Mouse (Mus musculus) lung, postnatal 36 days (tissue): Measurements from ENCODE around the gene Ppp1r35.

ENCODE experiments used
- DNase-seq: peaks from one replicate; pipeline ENCODE4 v3.0.0; 2022; ENCODE audit warnings: mixed read lengths

Ppp1r35 gene

DNA sequence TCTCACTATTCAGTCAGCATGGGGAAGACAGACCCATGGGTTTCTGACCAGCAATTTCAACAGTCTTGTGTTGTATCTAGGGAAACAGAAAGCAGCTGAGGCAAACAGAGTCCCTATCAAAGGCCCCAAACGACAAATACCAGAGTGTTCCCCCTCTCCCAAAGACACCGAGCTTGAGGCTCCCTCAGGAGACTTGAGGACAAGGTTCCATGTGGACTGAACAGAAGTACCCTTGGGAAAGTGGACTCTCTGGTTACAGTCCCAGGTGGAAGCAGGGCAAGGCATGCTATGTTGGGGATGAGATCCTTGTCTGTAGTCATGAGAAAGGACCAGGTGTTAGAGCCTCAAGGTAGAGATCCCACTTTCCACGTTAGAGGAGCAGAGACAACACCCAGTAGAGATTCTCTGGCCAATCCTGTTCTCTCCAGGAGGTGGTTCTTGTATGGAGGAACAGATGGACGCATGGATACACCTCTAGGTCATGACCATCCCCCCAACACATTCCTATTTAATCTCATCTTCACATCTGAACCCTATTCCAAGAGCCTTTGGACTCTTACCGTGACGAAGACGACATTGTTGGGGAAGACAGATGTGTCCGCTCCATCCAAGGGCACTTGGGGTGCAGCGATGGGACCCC is 5.4 kb downstream of the Ppp1r35 start:
- no peak for DNase-seq

DNA sequence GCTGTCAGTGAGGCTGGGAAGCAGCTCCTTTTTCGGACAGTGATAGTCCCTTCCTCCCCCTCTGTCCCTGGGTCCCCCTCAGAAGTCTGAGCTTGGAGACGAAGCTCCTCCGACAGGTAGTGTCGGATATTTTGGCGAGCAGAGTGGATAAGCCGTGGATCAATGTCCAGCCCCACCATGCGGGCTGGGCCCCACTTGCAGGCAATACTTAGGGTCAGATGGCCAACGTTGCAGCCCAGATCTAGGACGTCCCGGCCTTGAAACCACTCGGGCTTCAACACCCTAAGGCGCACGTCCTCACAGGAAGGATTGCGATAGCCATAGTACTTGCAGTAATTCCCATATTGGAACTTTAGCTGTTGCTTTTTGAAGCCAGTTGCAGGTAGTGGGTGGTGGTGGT is 5.9 kb downstream of the Ppp1r35 start:
- DNase-seq: no peak

DNA sequence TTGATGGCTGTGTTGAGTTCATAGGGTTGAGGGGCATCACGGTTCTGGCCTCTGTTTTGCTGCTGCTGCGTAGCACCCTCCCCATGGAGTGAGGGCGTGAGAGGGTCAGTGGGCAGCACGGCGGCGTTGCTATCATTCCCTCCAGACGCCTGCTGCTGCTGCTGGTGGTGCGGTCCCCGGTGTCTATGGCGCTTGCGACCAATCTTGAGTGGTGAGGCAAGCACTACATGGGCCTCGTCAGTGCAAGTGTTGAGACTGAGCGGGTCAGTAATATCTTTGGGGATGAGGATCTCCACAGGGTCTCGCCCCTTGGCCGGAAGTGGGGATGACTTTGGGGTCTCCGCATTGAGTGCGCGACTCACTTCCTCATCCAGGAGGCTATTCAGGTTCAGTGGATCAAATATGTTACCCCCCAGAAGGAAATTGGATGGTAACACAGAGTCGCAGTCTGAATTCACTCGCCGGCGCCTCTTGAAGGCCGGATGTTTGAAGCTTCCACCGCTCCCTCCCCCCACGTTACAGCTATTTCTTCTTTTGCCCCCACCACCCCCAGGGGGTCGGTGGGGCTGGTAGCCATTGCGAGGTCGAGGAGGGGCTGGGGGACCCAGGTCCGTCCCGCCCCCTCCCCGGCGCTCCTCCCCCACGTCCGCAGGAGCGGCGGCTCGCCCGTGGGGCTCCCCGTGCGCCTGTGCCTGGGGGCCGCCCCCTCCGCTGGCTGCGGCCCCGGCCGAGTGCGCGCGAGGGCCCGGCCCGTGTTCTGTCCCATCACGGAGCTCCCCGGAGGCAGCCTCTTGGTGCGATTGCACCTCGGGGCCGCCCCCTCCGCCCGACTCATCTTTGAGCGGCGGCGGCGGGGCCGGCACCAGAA is 6.7 kb downstream of the Ppp1r35 start:
- peak; percentile 36 for DNase-seq

GRCm38 (mm10) chr5:137786109-137786942 is 7.7 kb downstream of the Ppp1r35 start:
- peak; percentile 100 for DNase-seq

- peak; percentile 94 for DNase-seq
These were observed 8.7 kb downstream of the Ppp1r35 start, which contains the start of the genes Mepce and Zcwpw1 for GRCm38 (mm10) chr5:137787151-137787928. Gene Mepce (minus strand): TSS chr5:137787655. Gene Zcwpw1 (plus strand): TSS chr5:137787798.

DNA sequence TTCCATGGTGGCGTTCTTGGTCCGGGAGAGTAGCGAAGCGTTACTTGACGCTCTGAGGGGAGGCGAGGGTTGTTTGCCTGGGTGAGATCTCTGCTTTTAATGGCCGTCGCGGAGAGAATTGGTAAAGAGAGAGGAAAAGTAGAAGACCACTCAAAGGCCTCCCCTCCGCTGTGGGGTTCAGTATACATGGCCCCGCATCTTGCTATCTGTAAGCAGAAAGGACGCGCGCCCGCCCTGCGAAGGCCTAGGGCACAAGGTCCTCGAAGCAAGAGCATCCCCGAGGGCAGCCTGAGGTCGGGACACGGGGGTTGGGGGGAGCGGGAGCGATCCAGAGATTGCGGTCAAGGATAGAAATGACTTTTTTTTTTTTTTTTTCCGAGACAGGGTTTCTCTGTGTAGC is 9.5 kb downstream of the Ppp1r35 start:
- DNase-seq: no peak

DNA sequence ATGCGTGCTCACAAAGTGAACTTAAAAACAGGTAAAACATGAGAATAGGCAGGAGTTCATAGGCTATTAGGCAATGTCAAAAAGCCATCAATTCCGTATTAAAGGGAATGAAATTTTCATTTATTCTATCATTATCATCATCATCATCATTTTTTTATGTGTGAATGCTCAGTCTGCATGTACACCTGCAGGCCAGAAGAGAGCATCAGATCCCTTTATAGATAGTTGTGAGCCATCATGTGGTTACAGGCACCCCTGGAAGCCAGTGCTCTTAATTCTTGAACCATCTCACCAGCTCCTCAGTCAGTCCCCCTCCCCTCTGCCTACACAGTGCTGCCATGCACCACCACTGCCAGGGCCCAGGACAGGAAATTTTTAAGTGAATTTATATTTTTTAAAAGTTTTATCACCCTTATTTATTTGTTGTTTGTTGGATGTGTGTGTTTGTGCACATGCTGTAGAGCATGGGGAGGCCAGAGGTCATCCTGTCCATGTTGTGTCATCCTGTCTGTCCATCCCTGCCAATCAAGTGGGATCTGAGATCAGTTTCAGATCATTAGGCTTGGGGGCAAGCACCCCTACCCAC is 10.4 kb downstream of the Ppp1r35 start:
- no peak for DNase-seq

DNA sequence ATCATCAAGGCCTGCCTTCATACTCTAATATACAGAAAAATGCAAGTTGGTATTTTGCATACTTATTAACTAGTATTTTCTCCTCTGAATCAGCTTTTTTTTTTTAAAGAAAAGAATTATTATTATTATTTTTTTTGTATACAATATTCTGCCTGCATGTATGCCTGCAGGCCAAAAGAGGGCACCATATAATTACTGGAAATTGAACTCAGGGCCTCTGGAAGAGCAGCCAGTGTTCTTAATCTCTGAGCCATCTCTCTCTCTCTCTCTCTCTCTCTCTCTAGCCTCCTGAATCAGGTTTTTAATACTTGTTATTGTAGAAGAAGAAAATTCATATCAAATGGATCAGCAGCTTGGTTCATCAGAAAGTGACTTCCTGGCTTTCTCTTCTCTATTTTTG is 12.9 kb downstream of the Ppp1r35 start:
- DNase-seq: no peak

DNA sequence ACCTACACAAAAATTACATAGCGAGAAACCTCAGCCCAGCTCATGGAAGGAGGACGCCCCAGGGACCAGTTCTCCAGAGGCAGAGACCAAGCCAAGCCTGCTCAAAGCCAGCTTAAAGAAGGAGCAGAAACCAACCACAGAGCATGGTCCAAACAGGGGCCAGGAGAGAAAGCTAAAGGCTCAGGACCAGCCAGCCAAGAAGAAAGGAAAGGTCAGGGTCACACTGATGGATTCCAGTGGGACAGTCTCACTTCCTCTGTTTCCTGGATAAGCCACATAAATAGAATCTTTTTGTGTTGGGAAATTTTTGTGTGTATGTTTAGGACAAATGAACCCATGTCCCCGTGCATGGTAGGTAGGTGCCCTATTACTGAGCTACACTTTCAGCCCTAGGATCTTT is 18.0 kb downstream of the Ppp1r35 start:
- DNase-seq: no peak

DNA sequence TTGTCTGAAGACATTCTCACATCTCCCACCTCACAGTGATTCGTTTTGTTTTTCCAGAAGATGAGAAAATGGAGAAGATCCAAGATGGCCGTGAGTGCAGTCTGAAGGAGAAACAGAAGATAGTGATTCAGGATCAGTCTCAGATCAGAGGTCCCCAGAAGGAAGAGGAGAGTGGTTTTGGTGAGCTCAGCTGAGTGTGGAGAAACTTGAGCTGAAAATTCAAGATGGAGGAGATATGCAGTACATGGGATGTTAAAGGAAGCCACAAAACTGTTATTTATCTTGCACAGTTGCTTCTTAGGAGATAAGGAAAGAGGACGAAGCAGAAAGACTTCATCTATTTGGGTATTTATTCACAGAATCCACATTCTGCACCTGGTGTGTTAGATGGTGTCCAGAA is 22.3 kb downstream of the Ppp1r35 start:
- no peak for DNase-seq

- no peak for DNase-seq
These were observed 27.5 kb downstream of the Ppp1r35 start for GRCm38 (mm10) chr5:137806158-137806557.

- no peak for DNase-seq
These were observed 29.7 kb downstream of the Ppp1r35 start for GRCm38 (mm10) chr5:137808316-137808715.

DNA sequence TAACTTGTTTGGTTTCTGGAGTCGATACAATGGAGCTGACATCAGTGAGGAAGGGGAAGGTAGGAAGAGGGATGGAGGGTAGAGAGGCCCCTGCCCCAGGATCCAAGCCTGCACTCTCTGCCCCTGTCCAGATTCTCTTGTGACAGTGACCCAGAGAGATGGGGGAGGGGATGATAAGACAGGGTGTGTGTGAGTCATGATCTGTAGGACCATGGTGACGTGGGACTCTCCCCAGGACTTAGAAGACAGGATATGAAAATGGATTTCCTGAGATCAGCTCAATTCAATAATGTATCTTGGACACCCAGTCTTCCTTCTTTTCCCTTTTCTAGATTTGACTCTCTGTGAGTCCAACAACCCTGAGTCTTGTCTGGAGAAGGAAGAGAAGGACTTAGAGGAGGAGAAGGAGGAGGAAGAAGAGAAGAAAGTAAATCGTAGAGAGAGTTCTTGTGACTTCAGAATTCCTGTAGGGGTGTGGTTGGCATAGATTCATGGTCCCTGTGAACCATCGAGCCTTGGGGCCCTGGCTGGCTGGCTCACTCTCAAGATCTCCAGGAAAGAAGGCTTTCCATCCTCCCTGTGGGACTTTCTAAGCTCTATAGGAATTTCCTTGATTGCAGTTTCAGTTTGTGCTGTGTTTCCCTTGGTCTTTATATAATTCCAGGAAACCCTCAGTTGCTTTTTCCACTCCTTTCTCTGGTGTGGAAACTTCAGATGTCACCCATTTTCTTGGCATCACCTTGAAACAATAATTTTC is 39.0 kb downstream of the Ppp1r35 start:
- DNase-seq: no peak

- no peak for DNase-seq
These were observed 43.5 kb downstream of the Ppp1r35 start for GRCm38 (mm10) chr5:137822126-137822525.

- no peak for DNase-seq
These were observed 44.0 kb downstream of the Ppp1r35 start for GRCm38 (mm10) chr5:137822602-137823001.

DNA sequence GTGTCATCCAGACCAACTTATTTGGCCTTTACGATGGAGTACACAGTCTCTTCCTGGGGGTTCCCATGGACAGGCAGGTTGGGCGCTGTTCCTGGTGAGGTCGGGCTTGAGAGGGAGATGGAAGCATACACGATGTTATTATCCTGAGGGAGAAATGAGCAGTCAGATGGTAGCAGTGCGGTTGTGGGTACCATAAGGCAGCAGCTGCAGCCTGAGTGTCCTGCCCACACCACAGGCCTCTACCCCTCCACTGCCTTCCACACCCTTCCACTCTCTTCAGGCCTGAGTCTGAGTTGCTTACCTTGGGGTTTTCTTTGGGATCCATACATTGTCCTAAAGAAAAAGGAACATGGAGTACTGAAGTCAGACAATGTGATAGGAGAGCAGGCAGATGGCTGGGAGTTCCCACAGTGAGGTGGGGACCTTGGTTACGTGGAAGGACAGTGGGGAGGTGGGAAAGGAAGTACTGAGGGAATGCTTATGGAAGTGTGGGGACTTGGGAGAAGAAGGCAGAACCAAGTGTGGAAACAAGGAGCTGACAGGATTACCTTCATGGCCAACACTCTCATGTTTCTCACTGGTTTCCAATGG is 44.9 kb downstream of the Ppp1r35 start:
- no peak for DNase-seq

DNA sequence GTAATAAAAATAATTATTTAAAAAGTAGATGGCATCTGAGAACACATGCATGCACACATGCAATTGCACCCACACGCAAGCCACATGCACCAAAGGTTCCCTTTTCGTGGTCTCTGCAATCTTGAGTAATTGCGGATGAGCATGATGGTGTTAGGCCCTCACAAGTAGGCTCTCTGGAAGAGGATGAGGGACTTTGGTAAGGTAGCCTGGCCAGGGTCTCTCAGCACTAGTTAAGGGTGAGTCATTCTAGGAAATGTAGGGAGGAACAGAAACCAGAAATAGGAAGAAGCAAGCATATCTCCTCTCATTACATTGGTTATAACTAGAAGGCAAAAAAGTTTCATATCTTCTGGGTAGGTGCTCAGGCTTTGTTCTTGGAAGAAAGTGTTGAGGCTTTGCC is 46.4 kb downstream of the Ppp1r35 start:
- peak; percentile 42 for DNase-seq

GRCm38 (mm10) chr5:137825971-137826370 is 47.3 kb downstream of the Ppp1r35 start:
- no peak for DNase-seq

GRCm38 (mm10) chr5:137826421-137826820 is 47.8 kb downstream of the Ppp1r35 start:
- no peak for DNase-seq

DNA sequence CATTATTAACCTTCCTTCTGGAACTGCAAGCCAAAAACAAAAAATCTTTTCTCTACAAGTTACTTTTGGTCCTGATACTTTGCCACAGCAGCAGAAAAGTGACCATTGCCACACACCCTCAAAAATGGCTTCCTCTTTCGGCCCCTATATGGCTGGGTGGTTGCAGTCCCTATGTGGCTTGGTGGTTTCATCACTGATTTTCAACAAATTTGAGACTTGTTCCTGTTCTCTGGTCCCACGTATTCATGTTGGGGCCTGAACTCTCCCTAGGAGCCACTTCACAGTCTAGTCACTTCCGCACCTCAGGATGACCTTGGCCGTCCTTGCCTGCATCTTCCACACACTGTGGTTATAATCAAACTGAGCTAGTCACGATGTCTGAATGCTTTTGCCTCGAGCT is 50.0 kb downstream of the Ppp1r35 start:
- DNase-seq: peak; percentile 51
